Mouse (Mus musculus) kidney, adult 18-20 months (tissue): ENCODE measurements around the gene Slc15a5.

ENCODE experiments used
- DNase-seq: peaks from one replicate; pipeline ENCODE4 v3.0.0; 2021

Gene Slc15a5

DNA sequence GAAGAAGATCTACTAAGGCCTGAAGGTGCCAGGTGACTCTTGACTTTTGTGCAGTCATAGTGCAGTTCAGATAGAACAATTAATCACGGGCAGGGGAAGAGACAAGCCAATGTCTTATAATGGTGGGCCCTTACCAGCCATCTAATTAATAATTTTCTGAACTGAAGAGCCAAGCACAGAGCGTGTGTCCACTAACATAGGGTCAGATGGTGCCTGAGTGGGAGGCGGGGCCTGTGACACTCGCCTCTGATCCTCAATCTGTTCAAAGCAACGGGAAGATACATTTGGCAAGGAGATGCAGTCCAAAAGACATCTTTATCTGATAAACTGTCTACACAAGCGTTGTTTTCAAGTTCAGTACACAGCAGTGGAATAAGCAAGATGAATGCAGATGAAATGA is 122.1 kb downstream of the Slc15a5 start:
- DNase-seq: no peak

DNA sequence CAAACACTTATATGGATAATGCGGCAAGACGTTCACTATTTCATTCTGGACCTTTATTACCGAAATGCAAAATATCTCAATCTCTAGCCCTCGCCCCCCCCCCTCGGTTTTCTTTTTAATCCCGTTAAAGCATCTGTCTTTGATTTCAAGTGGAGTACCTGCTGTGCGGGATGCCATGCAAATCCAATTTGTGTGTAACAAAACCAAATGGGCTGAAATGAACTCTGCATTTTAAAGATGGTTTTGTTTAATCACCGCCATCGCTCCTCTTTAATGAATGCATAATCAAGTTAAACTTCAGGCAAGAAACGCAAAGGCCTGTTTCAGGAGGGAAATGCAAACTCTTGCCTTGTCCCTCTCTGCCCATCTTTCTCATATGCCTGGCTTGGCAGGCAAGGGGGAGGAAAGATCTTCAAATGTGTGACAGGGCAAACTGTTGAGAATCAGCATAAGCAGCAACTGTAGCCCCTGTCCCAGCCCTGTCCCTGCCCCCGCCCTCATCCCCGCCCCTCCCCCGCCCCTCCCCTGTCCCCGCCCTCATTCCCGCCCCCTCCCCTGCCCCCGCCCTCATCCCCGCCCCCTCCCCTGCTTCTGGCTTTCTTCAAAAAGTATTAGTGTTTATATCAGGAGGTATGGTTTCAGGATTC is 122.8 kb downstream of the Slc15a5 start:
- DNase-seq: no peak

DNA sequence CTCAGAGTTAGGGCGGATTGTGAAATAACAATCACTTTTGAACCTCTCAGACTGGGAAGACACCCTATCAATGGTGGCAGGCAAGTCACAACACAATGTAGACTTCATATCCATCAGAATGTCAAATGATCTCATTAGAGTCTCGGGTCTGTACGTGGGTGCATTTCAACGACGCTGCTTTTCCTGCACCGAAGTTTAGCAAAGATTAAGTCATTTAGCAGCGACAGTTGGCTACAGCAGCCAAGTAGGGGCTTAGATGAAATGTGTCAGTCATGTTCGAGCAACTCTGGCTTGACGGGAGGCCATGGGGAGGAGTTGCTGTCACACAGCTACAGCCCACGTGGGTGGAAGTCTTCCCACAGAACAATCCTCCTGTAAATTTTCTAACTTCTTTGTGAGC is 133.2 kb downstream of the Slc15a5 start:
- no peak for DNase-seq

- no peak for DNase-seq
Measured at GRCm38 (mm10) chr6:137940374-137941218, 139.1 kb downstream of the Slc15a5 start.

- no peak for DNase-seq
Measured at GRCm38 (mm10) chr6:137937541-137937940, 142.2 kb downstream of the Slc15a5 start.

DNA sequence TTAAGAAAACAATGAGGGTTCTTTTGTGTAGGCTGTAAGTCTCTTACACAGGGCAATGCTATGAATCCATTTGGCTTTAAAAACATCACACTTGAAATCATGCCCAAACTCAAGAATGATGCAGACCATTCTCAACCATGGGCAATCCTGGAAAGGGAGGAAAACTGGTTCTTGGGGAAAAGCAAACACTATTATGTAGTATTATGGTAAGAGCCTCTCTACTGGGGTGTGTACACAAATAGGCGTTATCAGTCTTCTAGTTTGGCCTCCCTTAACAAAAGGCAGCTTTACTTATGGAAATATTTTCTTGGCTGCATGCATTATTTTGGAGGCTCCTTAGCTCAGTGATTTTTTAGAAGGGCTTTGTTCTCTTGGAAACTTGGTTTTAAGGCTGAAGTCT is 143.4 kb downstream of the Slc15a5 start:
- no peak for DNase-seq

GRCm38 (mm10) chr6:137935857-137936256 is 143.9 kb downstream of the Slc15a5 start:
- DNase-seq: no peak

- DNase-seq: no peak
Measured at GRCm38 (mm10) chr6:137935341-137935740, 144.4 kb downstream of the Slc15a5 start.

- DNase-seq: no peak
Measured at GRCm38 (mm10) chr6:137934545-137935298, 145.0 kb downstream of the Slc15a5 start.
